Mouse (Mus musculus) spleen, adult 2 months (tissue): ENCODE data around the gene Cntn2.
A peak's percentile ranks its signal among the peaks of the same experiment; 100 is the strongest.

Source experiments
- CTCF ChIP-seq: fragments of 200-500 bp; IDR thresholded peaks from 2 replicates; pipeline ENCODE4 v1.5.1; 2011; ENCODE audit warnings: mild to moderate bottlenecking, inconsistent platforms; ENCODE audit not compliant: insufficient read depth, insufficient read length, insufficient replicate concordance; ENCODE audit errors: extremely low read depth
- POLR2A ChIP-seq: fragments of 200-500 bp; IDR thresholded peaks from 2 replicates; pipeline ENCODE4 v1.6.1; 2011; ENCODE audit warnings: low read depth, low read length, inconsistent platforms

- TF ChIP-seq POLR2A = no peak
- TF ChIP-seq CTCF = peak; percentile 56; the same call in 1 of the 2 replicates
These were observed 17.2 kb downstream of the Cntn2 start for GRCm38 (mm10) chr1:132525832-132526231.
